Mouse (Mus musculus): ENCODE results near the gene Marveld3. TPM values are rescaled to one million over a fixed set of nuclear protein-coding genes. Genes with fewer than 3 reads are reported as not detected.
A peak's percentile ranks its signal among the peaks of the same experiment; 100 is the strongest.

The Marveld3 gene
- polyA plus RNA-seq, 1 experiment: 0.43 TPM

DNA sequence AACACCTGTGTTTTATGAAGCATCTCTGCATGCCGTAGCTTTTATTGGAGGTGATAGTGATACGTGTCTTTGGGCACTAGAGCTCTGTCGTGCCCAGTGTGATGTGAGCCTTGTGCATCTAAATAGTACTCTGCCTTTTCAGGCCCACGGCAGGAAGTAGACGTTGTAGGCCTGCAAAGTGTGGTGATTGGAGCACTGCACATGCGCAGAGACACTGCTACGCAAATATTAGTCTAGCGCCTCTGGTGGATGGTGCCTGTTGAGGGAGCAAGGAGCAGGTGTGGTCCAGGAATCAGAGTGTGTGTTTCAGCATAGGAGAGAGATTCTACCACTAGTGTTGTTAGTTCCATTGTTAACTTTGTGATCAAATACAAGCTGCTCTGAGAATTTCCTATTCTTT lies 27.1 kb upstream of the Marveld3 start:
- no peaks in the 10 kb centered on the region for H3K36me3 ChIP-seq (ENCODE audit: control insufficient read depth, insufficient read depth, low read length)
- H3K27me3 ChIP-seq (ENCODE audit: control insufficient read depth, insufficient read depth, low read length): no peaks in the 10 kb centered on the region
- WGBS: 94% methylated on average over 8 of the region's 8 CpGs
- no peak for TF ChIP-seq POLR2A (IDR thresholded peaks at IDR 0.05; ENCODE audit: control insufficient read depth, extremely low read depth, insufficient read depth, low read length, poor library complexity)
- TF ChIP-seq CTCF (IDR thresholded peaks at IDR 0.05; ENCODE audit: borderline replicate concordance, control insufficient read depth, extremely low read depth, insufficient read depth, low read length, poor library complexity): no peak
- H3K4me1 ChIP-seq (replicated peaks; ENCODE audit: control insufficient read depth, insufficient read depth, low read length): no peaks in the 10 kb centered on the region
- no peak for DNase-seq
- no peak overlapping the region for H3K4me3 ChIP-seq (ENCODE audit: control insufficient read depth, insufficient read depth, low read length)
- no peak overlapping the region for H3K27ac ChIP-seq (ENCODE audit: control insufficient read depth, insufficient read depth, low read length)

DNA sequence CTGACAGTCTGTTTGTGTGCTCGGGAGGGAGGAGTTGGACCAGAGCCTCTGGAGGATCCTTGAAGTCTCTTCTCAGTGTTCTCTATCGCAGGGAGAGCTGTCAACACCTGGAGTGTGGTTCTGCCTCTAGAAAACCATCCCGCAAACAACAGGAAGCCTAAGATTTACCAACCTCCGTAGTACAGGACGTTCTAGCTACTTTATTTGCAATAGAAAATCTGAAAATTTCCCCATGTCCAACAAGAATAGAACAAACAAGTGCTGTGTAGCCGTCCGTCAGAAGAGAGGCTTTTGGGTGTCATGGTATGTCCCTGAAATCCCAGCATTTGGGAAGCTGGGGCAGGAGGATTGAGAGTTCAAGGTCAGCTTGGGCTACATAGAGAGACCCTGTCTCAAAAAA lies 25.8 kb upstream of the Marveld3 start:
- no peak for DNase-seq
- H3K27me3 ChIP-seq (ENCODE audit: control insufficient read depth, insufficient read depth, low read length): no peaks in the 10 kb centered on the region
- no peak overlapping the region for H3K27ac ChIP-seq (ENCODE audit: control insufficient read depth, insufficient read depth, low read length)
- no peaks in the 10 kb centered on the region for H3K4me1 ChIP-seq (replicated peaks; ENCODE audit: control insufficient read depth, insufficient read depth, low read length)
- H3K4me3 ChIP-seq (ENCODE audit: control insufficient read depth, insufficient read depth, low read length): no peak overlapping the region
- no peak for TF ChIP-seq CTCF (IDR thresholded peaks at IDR 0.05; ENCODE audit: borderline replicate concordance, control insufficient read depth, extremely low read depth, insufficient read depth, low read length, poor library complexity)
- no peak for TF ChIP-seq POLR2A (IDR thresholded peaks at IDR 0.05; ENCODE audit: control insufficient read depth, extremely low read depth, insufficient read depth, low read length, poor library complexity)
- WGBS: 77% methylated on average over 7 of the region's 7 CpGs
- no peaks in the 10 kb centered on the region for H3K36me3 ChIP-seq (ENCODE audit: control insufficient read depth, insufficient read depth, low read length)

DNA sequence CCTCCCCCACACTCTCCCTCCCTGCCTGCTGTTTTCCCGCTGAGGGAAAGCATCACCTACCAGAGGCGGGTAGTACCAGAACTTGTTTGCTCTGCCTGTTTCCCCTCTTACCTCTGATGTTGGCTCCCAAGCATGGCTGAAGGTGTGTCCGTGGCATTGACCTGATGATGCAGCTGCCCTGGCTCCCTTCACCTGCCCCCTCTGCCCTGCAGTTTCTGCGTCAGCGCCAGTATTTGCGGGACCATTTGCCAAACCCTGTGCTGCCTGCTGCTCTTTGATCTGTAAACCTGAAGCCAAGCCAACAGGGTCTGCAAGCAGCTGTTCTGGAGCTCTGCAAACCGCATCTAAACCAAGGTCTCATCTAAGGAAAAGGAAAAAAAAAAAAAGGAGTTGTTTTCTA lies 24.4 kb upstream of the Marveld3 start:
- Histone ChIP-seq H3K4me3 (ENCODE audit: control insufficient read depth, insufficient read depth, low read length) (no peak overlapping the region), H3K4me1 (replicated peaks; ENCODE audit: control insufficient read depth, insufficient read depth, low read length) (no peaks in the 10 kb centered on the region), H3K27me3 (ENCODE audit: control insufficient read depth, insufficient read depth, low read length) (no peaks in the 10 kb centered on the region), H3K36me3 (ENCODE audit: control insufficient read depth, insufficient read depth, low read length) (no peaks in the 10 kb centered on the region), H3K27ac (ENCODE audit: control insufficient read depth, insufficient read depth, low read length) (no peak overlapping the region)
- 71% methylated on average over 7 of the region's 7 CpGs for WGBS
- peak; percentile 4 for DNase-seq
- TF ChIP-seq POLR2A (IDR thresholded peaks at IDR 0.05; ENCODE audit: control insufficient read depth, extremely low read depth, insufficient read depth, low read length, poor library complexity) (no peak), CTCF (IDR thresholded peaks at IDR 0.05; ENCODE audit: borderline replicate concordance, control insufficient read depth, extremely low read depth, insufficient read depth, low read length, poor library complexity) (no peak)

DNA sequence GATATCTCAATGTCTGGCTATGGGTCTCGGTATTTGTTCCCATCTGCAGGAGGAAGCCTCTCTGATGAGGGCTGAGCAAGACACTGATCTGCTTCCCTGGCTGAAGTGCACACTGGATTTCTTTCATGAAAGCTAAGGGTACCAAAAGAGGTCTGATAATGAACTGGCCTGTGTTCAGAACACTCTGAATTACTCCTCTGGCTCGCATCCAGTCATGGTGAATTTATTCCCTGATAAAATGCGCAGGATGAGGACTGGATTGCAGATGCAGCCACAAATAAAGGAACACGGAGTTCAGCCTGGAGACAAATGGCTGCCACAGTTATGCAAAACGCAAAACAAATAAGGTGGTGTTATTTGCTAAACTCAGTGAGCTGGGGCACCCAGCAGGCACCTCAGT lies 21.9 kb upstream of the Marveld3 start:
- H3K4me1 ChIP-seq (replicated peaks; ENCODE audit: control insufficient read depth, insufficient read depth, low read length): no peaks in the 10 kb centered on the region
- no peaks in the 10 kb centered on the region for H3K27me3 ChIP-seq (ENCODE audit: control insufficient read depth, insufficient read depth, low read length)
- WGBS: 70% methylated on average over 5 of the region's 5 CpGs
- no peaks in the 10 kb centered on the region for H3K36me3 ChIP-seq (ENCODE audit: control insufficient read depth, insufficient read depth, low read length)
- DNase-seq: no peak
- H3K4me3 ChIP-seq (ENCODE audit: control insufficient read depth, insufficient read depth, low read length): no peak overlapping the region
- H3K27ac ChIP-seq (ENCODE audit: control insufficient read depth, insufficient read depth, low read length): no peak overlapping the region
- TF ChIP-seq POLR2A (IDR thresholded peaks at IDR 0.05; ENCODE audit: control insufficient read depth, extremely low read depth, insufficient read depth, low read length, poor library complexity) (no peak), CTCF (IDR thresholded peaks at IDR 0.05; ENCODE audit: borderline replicate concordance, control insufficient read depth, extremely low read depth, insufficient read depth, low read length, poor library complexity) (no peak)

DNA sequence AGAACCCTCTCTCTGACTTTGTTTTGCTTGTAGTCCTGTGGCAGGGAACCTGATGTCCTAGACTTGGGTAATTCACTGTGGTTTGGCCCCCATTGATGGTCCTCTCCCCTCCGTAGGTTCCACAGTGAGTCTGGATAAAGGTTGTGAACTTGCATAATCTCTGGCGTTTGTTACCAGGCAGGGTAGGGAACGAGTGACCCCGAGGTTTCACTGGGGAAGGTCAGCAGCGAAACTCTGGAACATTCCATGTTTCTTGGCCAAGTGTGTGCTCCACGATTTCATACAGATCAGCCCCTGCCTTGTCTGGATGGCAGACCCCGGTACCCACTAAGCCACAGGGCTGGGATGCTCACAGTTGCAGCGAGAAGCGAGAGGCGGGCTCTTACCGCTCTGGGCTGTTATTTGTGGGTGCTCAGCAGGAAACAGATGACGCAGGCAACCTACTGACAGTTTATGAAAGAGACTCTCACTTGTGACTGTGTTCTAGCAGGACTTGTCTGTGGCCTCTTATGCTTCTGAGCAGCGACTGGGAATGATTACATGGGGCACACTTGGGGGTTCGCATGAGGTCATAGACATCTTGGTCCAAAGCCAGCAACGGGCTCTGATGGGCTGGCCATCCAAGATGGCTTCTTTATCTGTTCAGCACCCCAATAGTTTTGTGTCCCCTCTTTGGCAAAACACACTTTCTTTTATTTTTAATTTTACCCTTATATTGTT lies 20.5 kb upstream of the Marveld3 start:
- Histone ChIP-seq H3K36me3 (ENCODE audit: control insufficient read depth, insufficient read depth, low read length) (no peaks in the 10 kb centered on the region), H3K4me3 (ENCODE audit: control insufficient read depth, insufficient read depth, low read length) (no peak overlapping the region), H3K27ac (ENCODE audit: control insufficient read depth, insufficient read depth, low read length) (no peak overlapping the region), H3K27me3 (ENCODE audit: control insufficient read depth, insufficient read depth, low read length) (no peaks in the 10 kb centered on the region), H3K4me1 (replicated peaks; ENCODE audit: control insufficient read depth, insufficient read depth, low read length) (no peaks in the 10 kb centered on the region)
- peak; percentile 21 for DNase-seq
- TF ChIP-seq POLR2A (IDR thresholded peaks at IDR 0.05; ENCODE audit: control insufficient read depth, extremely low read depth, insufficient read depth, low read length, poor library complexity): no peak
- TF ChIP-seq CTCF (IDR thresholded peaks at IDR 0.05; ENCODE audit: borderline replicate concordance, control insufficient read depth, extremely low read depth, insufficient read depth, low read length, poor library complexity): no peak
- WGBS: 53% methylated on average over 15 of the region's 15 CpGs

DNA sequence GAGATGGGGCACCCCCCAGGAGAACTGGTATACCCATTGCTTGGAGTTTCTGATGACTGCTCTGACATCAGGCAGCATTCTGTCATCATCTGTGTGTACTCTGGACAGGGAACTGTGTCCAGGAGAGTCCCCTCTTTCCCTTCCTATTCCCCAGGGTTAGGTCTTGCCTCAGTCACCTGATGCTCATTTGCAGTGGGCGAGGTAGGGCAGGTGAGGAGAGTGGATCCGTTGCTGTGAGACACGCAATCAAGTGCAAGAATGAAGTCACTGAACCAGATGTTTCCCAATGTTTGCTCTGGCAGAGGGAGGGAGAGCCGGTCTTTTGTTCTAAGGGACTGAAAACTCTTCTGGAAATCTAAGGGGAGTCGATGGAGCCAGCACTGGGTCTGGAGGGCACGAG lies 17.3 kb upstream of the Marveld3 start:
- no peaks in the 10 kb centered on the region for H3K4me1 ChIP-seq (replicated peaks; ENCODE audit: control insufficient read depth, insufficient read depth, low read length)
- WGBS: 91% methylated on average over 6 of the region's 6 CpGs
- no peak for TF ChIP-seq CTCF (IDR thresholded peaks at IDR 0.05; ENCODE audit: borderline replicate concordance, control insufficient read depth, extremely low read depth, insufficient read depth, low read length, poor library complexity)
- no peak for DNase-seq
- no peak overlapping the region for H3K4me3 ChIP-seq (ENCODE audit: control insufficient read depth, insufficient read depth, low read length)
- no peak overlapping the region for H3K27ac ChIP-seq (ENCODE audit: control insufficient read depth, insufficient read depth, low read length)
- no peaks in the 10 kb centered on the region for H3K27me3 ChIP-seq (ENCODE audit: control insufficient read depth, insufficient read depth, low read length)
- H3K36me3 ChIP-seq (ENCODE audit: control insufficient read depth, insufficient read depth, low read length): no peaks in the 10 kb centered on the region

GRCm38 (mm10) chr8:109972901-109973300 lies 10.9 kb upstream of the Marveld3 start:
- TF ChIP-seq CTCF (IDR thresholded peaks at IDR 0.05; ENCODE audit: borderline replicate concordance, control insufficient read depth, extremely low read depth, insufficient read depth, low read length, poor library complexity): no peak
- TF ChIP-seq POLR2A (IDR thresholded peaks at IDR 0.05; ENCODE audit: control insufficient read depth, extremely low read depth, insufficient read depth, low read length, poor library complexity): no peak
- no peak for DNase-seq
- Histone ChIP-seq H3K4me1 (replicated peaks; ENCODE audit: control insufficient read depth, insufficient read depth, low read length) (no peaks in the 10 kb centered on the region), H3K4me3 (ENCODE audit: control insufficient read depth, insufficient read depth, low read length) (no peak overlapping the region), H3K27me3 (ENCODE audit: control insufficient read depth, insufficient read depth, low read length) (0 out of 2 replicates have a peak, but pooled peaks cover 2% of the 10 kb centered on the region), H3K36me3 (ENCODE audit: control insufficient read depth, insufficient read depth, low read length) (no peaks in the 10 kb centered on the region), H3K27ac (ENCODE audit: control insufficient read depth, insufficient read depth, low read length) (no peak overlapping the region)
- WGBS: 90% methylated on average over 4 of the region's 4 CpGs
